Mouse (Mus musculus): ENCODE results near the gene Olfr646.

Gene Olfr646

GRCm38 (mm10) chr7:104104757-104104972 lies at the start of gene Olfr646:
Gene Olfr646, plus strand, starts transcription at chr7:104104873.
- DNase-seq (ENCODE audit: low read depth, low spot score) = no peak

GRCm38 (mm10) chr7:104059215-104059614 lies 45.5 kb upstream of the Olfr646 start:
- no peak for DNase-seq (ENCODE audit: low read depth, low spot score)

- DNase-seq (ENCODE audit: low read depth, low spot score) = no peak
Observed at GRCm38 (mm10) chr7:104061345-104061744, 43.3 kb upstream of the Olfr646 start, which contains the start of gene 4930516K23Rik. Gene 4930516K23Rik, minus strand, starts transcription at chr7:104061445.

GRCm38 (mm10) chr7:104071769-104072168 lies 32.9 kb upstream of the Olfr646 start, which contains the start of gene Olfr644:
Gene Olfr644, minus strand, starts transcription at chr7:104071869.
- no peak for DNase-seq (ENCODE audit: low read depth, low spot score)

GRCm38 (mm10) chr7:104085365-104085764 lies 19.3 kb upstream of the Olfr646 start, which contains the start of gene Olfr645:
Gene Olfr645, minus strand, starts transcription at chr7:104085465.
- no peak for DNase-seq (ENCODE audit: low read depth, low spot score)

GRCm38 (mm10) chr7:104103913-104104756 lies 538 bp upstream of the Olfr646 start:
- no peak for DNase-seq (ENCODE audit: low read depth, low spot score)

GRCm38 (mm10) chr7:104129726-104130125 lies 25.1 kb downstream of the Olfr646 start, which contains the start of gene Ubqln5:
Gene Ubqln5, minus strand, starts transcription at chr7:104129826.
- no peak for DNase-seq (ENCODE audit: low read depth, low spot score)

GRCm38 (mm10) chr7:104137305-104137704 lies 32.6 kb downstream of the Olfr646 start, which contains the start of gene Olfr643:
Gene Olfr643, minus strand, starts transcription at chr7:104137405.
- no peak for DNase-seq (ENCODE audit: low read depth, low spot score)

- DNase-seq (ENCODE audit: low read depth, low spot score) = no peak
Observed at GRCm38 (mm10) chr7:104143179-104143578, 38.5 kb downstream of the Olfr646 start, which contains the start of gene Ubqln3. Gene Ubqln3, minus strand, starts transcription at chr7:104143279.

GRCm38 (mm10) chr7:104150456-104150855 lies 45.8 kb downstream of the Olfr646 start, which contains the start of gene Ubqlnl:
Gene Ubqlnl, minus strand, starts transcription at chr7:104150556.
- DNase-seq (ENCODE audit: low read depth, low spot score) = no peak

Measured in brain, embryonic 18.5 days (tissue).